8 mouse cellular contexts compared by ENCODE assay signal in the genomic region with DNA sequence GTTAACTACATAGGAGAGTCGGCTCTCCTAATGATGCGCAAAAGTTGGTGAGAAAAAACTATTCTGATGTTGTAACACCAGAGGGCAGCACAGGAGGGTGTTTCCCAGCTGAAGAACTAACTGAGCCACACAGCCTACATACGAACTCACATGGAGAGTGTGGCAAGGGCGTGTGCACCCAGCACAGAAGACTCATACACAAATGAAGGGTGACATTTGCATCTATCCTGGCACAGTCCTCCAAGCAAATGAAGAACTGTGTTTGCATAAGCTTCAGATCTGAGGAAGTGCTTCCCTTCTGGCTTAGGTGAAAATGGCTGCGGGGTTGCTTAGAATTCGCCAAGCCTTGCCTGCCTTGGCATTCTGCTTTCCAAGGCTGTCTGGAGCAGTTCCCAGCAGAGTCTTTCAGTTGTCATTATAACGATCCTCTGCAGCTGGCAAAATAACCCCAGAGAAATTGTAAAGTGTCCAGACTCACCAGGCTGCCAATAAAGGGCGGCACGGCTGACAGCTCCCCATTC. TPM values are rescaled to one million over a fixed set of nuclear protein-coding genes. Genes with fewer than 3 reads are reported as not detected.
A peak's percentile ranks its signal among the peaks of the same experiment; 100 is the strongest.
DNase-seq lines count a peak whose midpoint lies in the region; ATAC-seq and TF ChIP-seq lines count a peak whose summit lies in the region.

No protein-coding gene starts in this region.

- no peak overlapping the region for H3K4me3 ChIP-seq in kidney, embryonic 15.5 days (replicated peaks)
- H3K4me3 ChIP-seq in embryonic fibroblast, embryonic 13.5 days (ENCODE audit: insufficient read depth, low read length) = no peak overlapping the region
- no peak overlapping the region for H3K4me3 ChIP-seq in hindbrain, embryonic 15.5 days

- WGBS in kidney, embryonic 15.5 days = 47% methylated on average over 9 of the region's 9 CpGs
- 29% methylated on average over 9 of the region's 9 CpGs for WGBS in hindbrain, embryonic 15.5 days

- intact Hi-C loops in left cerebral cortex, postnatal 36 days (cut with DNase I) = loop anchor here (2.0 kb wide), 1 partner anchor 137 kb away; no protein-coding TSS in a partner anchor

- H3K27me3 ChIP-seq in kidney, embryonic 15.5 days = peaks cover 14% of the 10 kb centered on the region; the same call in 1 of the 2 replicates
- H3K27me3 ChIP-seq in hindbrain, embryonic 15.5 days = no peaks in the 10 kb centered on the region
- H3K27me3 ChIP-seq in splenic B cell, adult 2 months (ENCODE audit: control insufficient read depth, insufficient read depth, low read length, poor library complexity, severe bottlenecking) = no peaks in the 10 kb centered on the region

- no peaks in the 10 kb centered on the region for H3K4me1 ChIP-seq in kidney, embryonic 15.5 days
- H3K4me1 ChIP-seq in embryonic fibroblast, embryonic 13.5 days (ENCODE audit: control insufficient read depth, insufficient read depth, low read length) = peaks cover 8% of the 10 kb centered on the region; the same call in 1 of the 2 replicates
- H3K4me1 ChIP-seq in hindbrain, embryonic 15.5 days (replicated peaks) = peaks cover 9% of the 10 kb centered on the region; the same call in 1 of the 2 replicates

- no peak overlapping the region for H3K27ac ChIP-seq in kidney, embryonic 15.5 days
- no peak overlapping the region for H3K27ac ChIP-seq in embryonic fibroblast, embryonic 13.5 days (ENCODE audit: insufficient read depth, low read length)
- peak overlapping the region; percentile 43 for H3K27ac ChIP-seq in hindbrain, embryonic 15.5 days (replicated peaks)

- no peaks in the 10 kb centered on the region for H3K36me3 ChIP-seq in kidney, embryonic 15.5 days
- no peaks in the 10 kb centered on the region for H3K36me3 ChIP-seq in hindbrain, embryonic 15.5 days
- no peaks in the 10 kb centered on the region for H3K36me3 ChIP-seq in splenic B cell, adult 2 months (ENCODE audit: control insufficient read depth, insufficient read depth, low read length, poor library complexity, severe bottlenecking)

- H3K4me2 ChIP-seq in kidney, embryonic 15.5 days = no peak overlapping the region
- peak overlapping the region; percentile 16 for H3K4me2 ChIP-seq in hindbrain, embryonic 15.5 days

- DNase-seq in kidney, adult 11 months = peak; percentile 19
- peak; percentile 38 for DNase-seq in adrenal gland, postnatal 25 days
- peak; percentile 66 to 70 for DNase-seq in left cerebral cortex, postnatal 36 days (ENCODE audit: low spot score in 2 of 2)
- peak; percentile 88 for DNase-seq in splenic B cell, adult 2 months (ENCODE audit: low read depth, low spot score)

- ATAC-seq in kidney, embryonic 15.5 days (replicated peaks; ENCODE audit: low FRiP score) = no peak
- ATAC-seq in hindbrain, embryonic 15.5 days (ENCODE audit: low FRiP score, low read depth) = peak; percentile 84
- ATAC-seq in monocyte, adult 5-6 weeks (replicated peaks; ENCODE audit: insufficient number of reproducible peaks, low FRiP score, low TSS enrichment, poor library complexity, severe bottlenecking) = peak; percentile 100

- H3K9ac ChIP-seq in kidney, embryonic 15.5 days = no peak overlapping the region
- H3K9ac ChIP-seq in hindbrain, embryonic 15.5 days = no peak overlapping the region

- TF ChIP-seq POLR2A in embryonic fibroblast, embryonic 13.5 days (IDR thresholded peaks at IDR 0.05; ENCODE audit: low read depth, low read length) = no peak

- TF ChIP-seq CTCF in embryonic fibroblast, embryonic 13.5 days (IDR thresholded peaks at IDR 0.05; ENCODE audit: borderline replicate concordance, insufficient read depth, low read length) = peak; percentile 29; the same call in 1 of the 2 replicates

- H3K9me3 ChIP-seq in kidney, embryonic 15.5 days (replicated peaks) = no peaks in the 10 kb centered on the region
- H3K9me3 ChIP-seq in hindbrain, embryonic 15.5 days = no peaks in the 10 kb centered on the region

RNA-seq across cellular contexts. Expression of a gene that starts 25.4 kb away (rescaled TPM):
- polyA plus RNA-seq in kidney, embryonic 15.5 days (2015; fragmentation: Nextera tagmentation; extraction: Ambion mirVana) = 6.2 and 9.1 TPM in 2 replicates
- 3.9 and 4.9 TPM in 2 replicates for total RNA-seq in adrenal gland, postnatal 25 days (2021)
- polyA plus RNA-seq in embryonic fibroblast, embryonic 13.5 days (2011; ENCODE audit: insufficient read length, low read depth, missing spikeins) = 4.2 and 4.5 TPM in 2 replicates
- 7.7 and 8.5 TPM in 2 replicates for polyA plus RNA-seq in hindbrain, embryonic 15.5 days (2015; fragmentation: Nextera tagmentation; extraction: Ambion mirVana)
- total RNA-seq in left cerebral cortex, postnatal 36 days (2021) = 10 to 100 TPM in 1 of 2 experiments, 1 to 10 TPM in 1; 6.4 to 13.5 TPM
- total RNA-seq in monocyte, adult 5-6 weeks (2017) = 9.1 to 26.5 TPM (median 10.0 TPM) in 3 replicates

RNA-seq across cellular contexts. Expression of a gene that starts 48.8 kb away (rescaled TPM):
- 104 and 114 TPM in 2 replicates for polyA plus RNA-seq in kidney, embryonic 15.5 days (2015; fragmentation: Nextera tagmentation; extraction: Ambion mirVana)
- total RNA-seq in adrenal gland, postnatal 25 days (2021) = 82.7 and 89.0 TPM in 2 replicates
- polyA plus RNA-seq in embryonic fibroblast, embryonic 13.5 days (2011; ENCODE audit: insufficient read length, low read depth, missing spikeins) = 55.2 and 56.6 TPM in 2 replicates
- polyA plus RNA-seq in hindbrain, embryonic 15.5 days (2015; fragmentation: Nextera tagmentation; extraction: Ambion mirVana) = 164 and 172 TPM in 2 replicates
- total RNA-seq in left cerebral cortex, postnatal 36 days (2021) = 100 to 1,000 TPM; 108 to 128 TPM
- total RNA-seq in monocyte, adult 5-6 weeks (2017) = 10.9 to 35.9 TPM (median 17.3 TPM) in 3 replicates

Comparison
In these comparisons a context has a peak if more than half of its experiments do, and no peak if none do; other contexts are left out.
1. DNase-seq: peak in every context shown above with its lines; median percentile 88 in splenic B cell, adult 2 months; 68 in left cerebral cortex, postnatal 36 days; 38 in adrenal gland, postnatal 25 days; 19 in kidney, adult 11 months.